Mouse (Mus musculus) heart, adult 2 months (tissue): Measurements from ENCODE around the gene Chst3.

ENCODE experiments used
- CTCF ChIP-seq: fragments of 200-600 bp; IDR thresholded peaks from 2 replicates; pipeline ENCODE4 v1.8.1; 2022; ENCODE audit warnings: antibody characterized with exemption, mild to moderate bottlenecking, moderate library complexity
- EP300 ChIP-seq: fragments of 200-500 bp; IDR thresholded peaks from 2 replicates; pipeline ENCODE4 v1.6.1; 2011; ENCODE audit warnings: low read depth, low read length, control low read depth; ENCODE audit not compliant: insufficient read depth

DNA sequence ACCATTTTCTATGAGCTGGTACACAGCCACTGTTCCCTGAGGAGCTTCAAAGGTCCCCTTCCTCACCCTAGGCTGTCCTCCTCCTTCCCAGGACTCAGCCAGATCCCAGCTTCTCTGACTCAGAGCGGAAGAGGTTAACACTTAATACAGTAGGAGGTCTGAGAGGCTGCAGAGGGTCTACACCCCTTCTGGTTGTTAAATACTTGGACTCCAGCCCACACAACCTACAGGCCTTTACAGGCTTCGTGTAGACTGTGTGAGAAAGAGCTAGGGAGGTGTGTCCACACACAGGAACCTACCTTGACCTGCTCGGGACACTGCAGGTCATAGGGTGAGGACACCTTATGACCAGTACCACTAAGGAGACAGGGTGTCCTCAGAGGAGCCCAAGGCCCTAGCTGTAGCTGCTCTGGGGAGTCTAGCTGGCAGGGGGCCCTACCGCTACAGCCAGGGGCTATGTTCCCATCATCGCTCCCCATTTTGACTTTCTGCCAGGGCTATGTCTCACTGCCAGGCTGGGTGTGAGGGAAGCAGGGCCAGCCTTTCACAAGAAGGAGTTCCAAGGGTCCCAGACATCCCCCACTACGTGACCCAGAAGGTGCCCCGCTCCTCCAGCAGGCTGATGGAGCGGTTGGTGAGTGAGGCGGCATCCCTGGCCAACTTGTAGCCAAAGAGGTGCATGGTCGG is 33.9 kb downstream of the Chst3 start:
- no peak for TF ChIP-seq EP300
- TF ChIP-seq CTCF = no peak
